Mouse (Mus musculus) midbrain, embryonic 15.5 days (tissue): ENCODE measurements around the gene Asna1. TPM values are rescaled to one million over a fixed set of nuclear protein-coding genes. Genes with fewer than 3 reads are reported as not detected.
A peak's percentile ranks its signal among the peaks of the same experiment; 100 is the strongest.

Source experiments
- ATAC-seq: fragments of 200-750 bp; cut with Nextera tagmentation; replicated peaks from 2 replicates; pipeline ENCODE4 v1.8.0; 2017; ENCODE audit warnings: moderate TSS enrichment
- H3K27ac ChIP-seq: fragments of 300-500 bp; sonication (generic); 2 replicates; pipeline ENCODE4 v1.5.1; 2015; ENCODE audit warnings: mild to moderate bottlenecking, inconsistent platforms
- H3K27me3 ChIP-seq: fragments of 300-500 bp; sonication (generic); replicated peaks from 2 replicates; pipeline ENCODE4 v1.6.1; 2015; ENCODE audit warnings: inconsistent platforms
- H3K36me3 ChIP-seq: fragments of 300-500 bp; sonication (generic); replicated peaks from 2 replicates; pipeline ENCODE4 v1.6.1; 2015; ENCODE audit warnings: inconsistent platforms
- H3K4me1 ChIP-seq: fragments of 300-500 bp; sonication (generic); 2 replicates; pipeline ENCODE4 v1.6.1; 2015; ENCODE audit warnings: inconsistent platforms
- H3K4me2 ChIP-seq: fragments of 300-500 bp; sonication (generic); 2 replicates; pipeline ENCODE4 v1.6.1; 2015; ENCODE audit warnings: inconsistent platforms, mild to moderate bottlenecking, moderate library complexity
- H3K4me3 ChIP-seq: fragments of 300-500 bp; sonication (generic); 2 replicates; pipeline ENCODE4 v1.5.1; 2015; ENCODE audit warnings: mild to moderate bottlenecking, inconsistent platforms
- H3K9ac ChIP-seq: fragments of 300-500 bp; sonication (generic); 2 replicates; pipeline ENCODE4 v1.6.1; 2015; ENCODE audit warnings: mild to moderate bottlenecking, inconsistent platforms
- H3K9me3 ChIP-seq: fragments of 300-500 bp; sonication (generic); 2 replicates; pipeline ENCODE4 v1.6.1; 2016; ENCODE audit warnings: inconsistent platforms
- WGBS: fragments of 180-500 bp; shearing (Covaris S2); methylation state at CpG from one replicate; pipeline ENCODE4 v1.1.7; 2015; ENCODE audit warnings: mixed read lengths; 5-methylcytosine and 5-hydroxymethylcytosine counted together
- polyA plus RNA-seq: library from polyadenylated mRNA; unstranded; fragments of >200 nt; fragmentation: Nextera tagmentation; extraction: Ambion mirVana; gene quantifications from 2 replicates; pipeline ENCODE4 v1.2.1, GENCODE M21; 2015

Gene Asna1
- polyA plus RNA-seq, 1 experiment from 2014 or later = 146 TPM

DNA sequence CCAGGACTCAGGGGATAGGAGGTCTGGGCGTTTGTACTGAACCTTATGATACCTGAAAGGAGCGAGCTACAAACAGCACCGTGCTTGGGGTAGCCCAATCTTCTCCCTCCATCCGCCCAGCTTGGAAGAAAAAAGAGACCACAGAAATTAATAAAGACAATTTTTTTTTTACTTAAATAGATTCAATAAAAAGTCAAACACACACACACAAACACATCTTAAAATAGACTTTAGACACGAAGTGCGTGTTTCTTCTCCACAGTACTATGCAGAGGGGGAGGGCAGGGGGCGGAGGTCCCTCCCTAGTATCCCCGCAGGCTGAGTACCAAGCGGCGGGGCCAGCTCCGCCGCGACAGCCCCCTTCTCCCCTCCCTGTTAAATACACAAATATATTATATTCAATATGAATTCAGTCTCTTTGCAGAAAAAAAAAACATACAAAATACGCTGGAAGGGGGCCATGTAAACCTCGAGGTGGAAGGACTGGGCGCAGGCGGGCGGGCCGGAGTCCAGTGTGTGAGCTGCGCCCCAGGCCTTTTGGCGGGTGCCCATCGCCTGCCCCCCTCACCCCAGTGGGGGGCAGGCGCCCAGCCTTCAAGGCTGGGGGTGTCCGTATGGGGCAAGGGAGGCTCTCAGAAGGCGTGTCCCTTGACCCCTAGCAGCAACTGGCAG, 48.2 kb downstream of the Asna1 start:
- no peak for ATAC-seq
- H3K9ac ChIP-seq = peak overlapping the region; percentile 63
- H3K36me3 ChIP-seq = peaks cover 17% of the 10 kb centered on the region
- H3K27me3 ChIP-seq = peaks cover 13% of the 10 kb centered on the region
- peak overlapping the region; percentile 55 for H3K4me3 ChIP-seq
- peaks cover 67% of the 10 kb centered on the region for H3K4me1 ChIP-seq
- no peak overlapping the region for H3K27ac ChIP-seq
- H3K4me2 ChIP-seq = peak overlapping the region; percentile 100
- no peaks in the 10 kb centered on the region for H3K9me3 ChIP-seq
- 3% methylated on average over 25 of the region's 25 CpGs for WGBS

DNA sequence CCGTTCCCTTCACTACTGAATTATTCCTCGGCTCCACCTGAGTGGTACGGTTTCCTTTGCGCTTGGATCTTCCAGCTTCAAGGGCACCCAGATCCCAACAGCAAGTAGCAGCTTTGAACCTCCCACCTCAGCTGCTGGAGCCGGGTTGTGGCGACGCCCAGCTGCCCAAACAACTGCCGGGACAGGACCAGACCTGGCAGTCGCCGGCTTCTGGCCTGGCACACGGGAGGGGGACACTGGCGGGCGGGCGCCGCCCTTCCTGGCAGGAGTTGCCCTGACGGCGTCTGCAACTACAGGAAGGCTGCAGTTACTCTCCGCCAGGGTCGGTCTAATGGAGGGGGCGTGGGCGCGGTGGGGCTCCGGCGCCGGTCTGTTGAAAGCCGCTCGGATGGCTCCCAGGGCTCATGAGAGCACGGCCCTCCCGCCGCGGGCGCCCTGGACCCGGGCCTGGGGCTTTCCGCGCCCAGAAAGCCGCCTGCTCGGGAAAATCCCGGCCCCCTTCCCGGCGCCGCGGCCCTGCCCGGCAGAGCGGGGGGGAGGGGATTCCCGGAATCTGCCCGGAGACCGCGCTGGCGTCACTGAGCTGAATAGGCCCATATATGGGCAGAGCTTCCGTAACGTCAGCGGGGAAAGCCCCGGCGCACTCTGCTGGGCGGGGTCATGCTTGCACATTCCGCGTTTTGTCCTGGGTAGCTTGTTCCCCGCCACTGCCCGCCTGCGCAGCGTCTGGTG, 48.9 kb downstream of the Asna1 start:
- peak; percentile 75 for ATAC-seq
- Histone ChIP-seq H3K27ac (peak overlapping the region; percentile 22), H3K36me3 (peaks cover 22% of the 10 kb centered on the region), H3K4me3 (peak overlapping the region; percentile 55), H3K27me3 (peaks cover 13% of the 10 kb centered on the region), H3K4me2 (peak overlapping the region; percentile 100), H3K9me3 (no peaks in the 10 kb centered on the region), H3K4me1 (peaks cover 73% of the 10 kb centered on the region), H3K9ac (peak overlapping the region; percentile 35; the same call in 1 of the 2 replicates)
- 1% methylated on average over 61 of the region's 61 CpGs for WGBS

DNA sequence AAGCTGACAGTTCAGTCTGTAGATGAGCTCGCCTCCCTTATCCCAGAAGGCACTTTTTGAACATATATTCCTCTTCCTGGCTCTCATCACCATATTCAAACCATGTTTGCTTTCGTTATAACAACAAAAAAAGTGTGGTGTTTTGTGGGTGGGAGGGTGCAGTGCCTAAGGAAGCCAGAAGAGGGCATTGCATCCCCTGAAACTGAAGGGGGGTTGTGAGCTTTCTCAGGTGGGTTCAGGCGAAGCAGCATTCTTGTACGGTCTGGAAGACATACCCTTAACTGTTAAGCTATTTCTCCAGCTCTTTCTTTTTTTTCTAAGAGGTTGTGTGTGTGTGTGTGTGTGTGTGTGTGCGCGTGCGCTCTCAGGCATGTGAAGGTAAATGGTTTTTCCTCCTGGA, 49.6 kb downstream of the Asna1 start:
- H3K9ac ChIP-seq = no peak overlapping the region
- ATAC-seq = no peak
- H3K27ac ChIP-seq = no peak overlapping the region
- H3K4me3 ChIP-seq = no peak overlapping the region
- H3K27me3 ChIP-seq = peaks cover 13% of the 10 kb centered on the region
- WGBS = 31% methylated on average over 7 of the region's 7 CpGs
- H3K9me3 ChIP-seq = no peaks in the 10 kb centered on the region
- H3K4me1 ChIP-seq = peaks cover 74% of the 10 kb centered on the region
- peaks cover 22% of the 10 kb centered on the region for H3K36me3 ChIP-seq
- H3K4me2 ChIP-seq = no peak overlapping the region

DNA sequence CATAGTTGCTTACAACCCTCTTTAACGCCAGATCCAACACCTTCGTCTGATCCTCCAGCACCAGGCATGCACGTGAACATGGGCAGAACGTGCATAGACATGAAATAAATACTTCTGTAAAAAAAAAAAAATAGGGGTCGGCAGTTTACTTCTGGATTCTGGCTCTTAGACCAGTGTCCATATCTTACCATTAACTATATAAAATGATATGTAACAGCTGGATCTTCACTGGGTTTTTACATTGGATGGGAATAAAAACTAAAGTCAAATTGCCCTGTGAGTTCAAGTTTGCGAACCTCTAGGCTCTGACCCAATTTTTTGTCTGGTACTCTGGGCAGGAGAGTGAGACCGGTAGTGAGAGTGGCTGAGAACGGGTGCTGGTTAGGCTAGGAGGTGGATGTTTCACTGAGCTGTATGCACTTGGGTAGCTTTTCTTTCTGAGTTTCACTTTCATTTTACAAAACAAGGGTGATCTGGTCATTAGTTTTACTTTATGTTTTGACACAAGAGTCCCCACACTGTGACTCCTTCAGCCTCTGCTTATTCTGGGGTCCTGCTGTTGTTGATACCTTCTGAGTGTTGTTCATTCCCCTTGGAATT, 50.4 kb downstream of the Asna1 start:
- Histone ChIP-seq H3K4me3 (no peak overlapping the region), H3K9ac (no peak overlapping the region), H3K4me2 (no peak overlapping the region), H3K4me1 (peaks cover 68% of the 10 kb centered on the region), H3K27me3 (peaks cover 13% of the 10 kb centered on the region), H3K36me3 (peaks cover 22% of the 10 kb centered on the region), H3K9me3 (no peaks in the 10 kb centered on the region), H3K27ac (no peak overlapping the region)
- 86% methylated on average over 8 of the region's 8 CpGs for WGBS
- no peak for ATAC-seq

DNA sequence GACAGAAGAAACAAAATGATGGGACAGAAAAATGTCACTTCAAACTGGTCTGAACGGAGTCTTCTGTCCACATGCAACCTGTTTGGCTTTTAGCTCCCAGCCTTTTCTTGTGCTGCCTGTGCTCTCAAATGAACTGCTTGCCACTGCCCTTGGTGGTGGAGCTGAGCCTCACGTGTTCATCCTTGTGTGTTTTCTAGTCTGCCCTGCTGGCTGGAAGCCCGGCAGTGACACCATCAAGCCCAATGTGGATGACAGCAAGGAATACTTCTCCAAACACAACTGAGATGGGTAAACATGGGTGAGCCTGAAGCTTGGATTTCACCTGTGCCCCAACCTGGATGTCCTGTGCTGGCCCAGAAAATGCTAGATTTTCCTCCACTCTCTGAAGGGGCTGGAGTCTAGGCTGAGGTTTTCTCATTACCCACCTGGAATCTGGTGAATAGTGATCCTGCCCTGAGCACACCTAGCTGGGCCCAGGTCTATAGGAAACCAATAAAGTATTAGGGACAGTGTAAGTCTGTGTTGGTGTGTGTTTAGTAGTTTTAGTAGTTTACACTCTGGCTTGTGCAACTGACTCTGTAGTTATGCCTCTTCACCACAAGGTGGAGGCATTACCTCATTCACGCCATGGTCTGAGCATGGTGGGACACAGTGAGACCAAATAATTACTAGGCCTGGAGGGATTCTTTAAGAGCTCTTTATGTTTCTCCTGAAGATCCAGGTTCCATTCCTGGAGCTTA, 51.1 kb downstream of the Asna1 start:
- Histone ChIP-seq H3K27me3 (peaks cover 13% of the 10 kb centered on the region), H3K4me2 (no peak overlapping the region), H3K27ac (no peak overlapping the region), H3K36me3 (peaks cover 22% of the 10 kb centered on the region), H3K4me1 (peaks cover 61% of the 10 kb centered on the region), H3K9me3 (no peaks in the 10 kb centered on the region), H3K9ac (no peak overlapping the region), H3K4me3 (no peak overlapping the region)
- WGBS = 62% methylated on average over 4 of the region's 4 CpGs
- no peak for ATAC-seq

DNA sequence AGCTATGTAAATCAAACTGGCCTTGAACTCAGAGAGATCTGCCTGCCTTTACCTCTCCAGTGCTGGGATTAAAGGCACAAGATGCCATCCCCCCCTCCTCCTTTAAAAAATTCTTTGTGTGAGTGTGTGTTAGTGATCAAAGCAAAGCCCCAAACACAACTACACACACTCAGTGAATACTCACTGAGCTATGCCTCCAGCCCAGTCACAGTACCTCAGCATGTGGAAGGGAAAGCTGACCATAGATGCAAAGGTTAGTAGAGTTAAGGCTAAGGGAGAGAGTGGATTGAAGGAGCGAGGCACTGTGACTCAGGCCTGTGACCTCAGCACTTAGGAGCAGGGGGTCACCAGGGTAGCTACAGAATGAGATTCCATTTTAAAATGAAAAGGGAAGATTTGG, 52.0 kb downstream of the Asna1 start:
- H3K27me3 ChIP-seq = peaks cover 12% of the 10 kb centered on the region
- H3K4me2 ChIP-seq = no peak overlapping the region
- WGBS = 85% methylated on average over 1 of the region's 1 CpGs
- no peak for ATAC-seq
- H3K27ac ChIP-seq = no peak overlapping the region
- H3K9me3 ChIP-seq = no peaks in the 10 kb centered on the region
- H3K4me1 ChIP-seq = peaks cover 61% of the 10 kb centered on the region
- H3K36me3 ChIP-seq = peaks cover 22% of the 10 kb centered on the region
- H3K4me3 ChIP-seq = no peak overlapping the region
- no peak overlapping the region for H3K9ac ChIP-seq

DNA sequence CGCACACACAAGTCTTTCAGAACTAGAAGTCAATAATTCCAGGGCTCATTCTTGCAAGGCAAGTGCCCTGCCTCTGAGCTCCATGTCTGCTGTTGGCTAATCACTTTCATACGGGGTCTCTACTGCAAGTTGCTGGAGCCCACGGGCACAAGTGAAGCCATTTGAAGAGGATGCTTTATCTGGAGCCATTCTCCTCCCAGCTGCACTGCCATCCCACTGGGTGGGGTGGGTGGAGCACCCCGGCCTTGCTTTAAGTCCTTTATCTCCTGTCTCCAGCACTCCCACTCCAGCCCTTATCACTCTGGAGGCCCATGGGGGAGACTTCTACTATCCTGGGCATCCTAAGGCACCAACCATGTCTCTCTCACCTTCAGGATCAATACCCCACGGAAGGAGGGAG, 54.2 kb downstream of the Asna1 start:
- H3K4me2 ChIP-seq = peak overlapping the region; percentile 94
- H3K4me3 ChIP-seq = peak overlapping the region; percentile 71
- peak overlapping the region; percentile 84 for H3K9ac ChIP-seq
- no peaks in the 10 kb centered on the region for H3K27me3 ChIP-seq
- no peak for ATAC-seq
- H3K36me3 ChIP-seq = peaks cover 22% of the 10 kb centered on the region
- H3K4me1 ChIP-seq = peaks cover 54% of the 10 kb centered on the region
- H3K27ac ChIP-seq = peak overlapping the region; percentile 78
- no peaks in the 10 kb centered on the region for H3K9me3 ChIP-seq
- WGBS = 53% methylated on average over 5 of the region's 5 CpGs

DNA sequence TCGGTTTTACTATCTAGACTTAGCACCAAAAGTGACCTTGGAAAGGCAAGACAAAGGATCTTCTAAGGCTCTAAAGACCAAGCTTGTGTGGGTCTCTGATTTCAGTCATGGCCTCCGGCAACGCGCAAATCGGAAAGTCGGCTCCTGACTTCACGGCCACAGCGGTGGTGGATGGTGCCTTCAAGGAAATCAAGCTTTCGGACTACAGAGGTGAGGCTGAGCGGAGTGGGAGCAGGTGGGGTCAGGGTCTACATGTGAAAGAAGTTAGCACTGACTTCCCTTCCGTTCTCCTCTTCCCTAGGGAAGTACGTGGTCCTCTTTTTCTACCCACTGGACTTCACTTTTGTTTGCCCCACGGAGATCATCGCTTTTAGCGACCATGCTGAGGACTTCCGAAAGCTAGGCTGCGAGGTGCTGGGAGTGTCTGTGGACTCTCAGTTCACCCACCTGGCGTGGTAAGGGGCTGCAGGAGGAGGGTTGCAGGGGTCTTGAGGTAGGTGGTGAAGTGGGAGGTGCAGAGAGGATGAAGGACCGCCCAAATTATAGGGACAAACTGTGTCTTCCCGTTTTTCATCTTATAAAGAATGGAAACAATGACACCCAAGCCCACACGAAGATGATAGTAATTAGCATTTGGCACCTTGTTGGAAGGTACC, 54.8 kb downstream of the Asna1 start:
- Histone ChIP-seq H3K9ac (peak overlapping the region; percentile 84), H3K4me1 (peaks cover 52% of the 10 kb centered on the region), H3K4me3 (peak overlapping the region; percentile 71), H3K27me3 (no peaks in the 10 kb centered on the region), H3K4me2 (peak overlapping the region; percentile 94), H3K36me3 (peaks cover 22% of the 10 kb centered on the region), H3K9me3 (no peaks in the 10 kb centered on the region), H3K27ac (peak overlapping the region; percentile 78)
- WGBS = 6% methylated on average over 21 of the region's 21 CpGs
- ATAC-seq = no peak

DNA sequence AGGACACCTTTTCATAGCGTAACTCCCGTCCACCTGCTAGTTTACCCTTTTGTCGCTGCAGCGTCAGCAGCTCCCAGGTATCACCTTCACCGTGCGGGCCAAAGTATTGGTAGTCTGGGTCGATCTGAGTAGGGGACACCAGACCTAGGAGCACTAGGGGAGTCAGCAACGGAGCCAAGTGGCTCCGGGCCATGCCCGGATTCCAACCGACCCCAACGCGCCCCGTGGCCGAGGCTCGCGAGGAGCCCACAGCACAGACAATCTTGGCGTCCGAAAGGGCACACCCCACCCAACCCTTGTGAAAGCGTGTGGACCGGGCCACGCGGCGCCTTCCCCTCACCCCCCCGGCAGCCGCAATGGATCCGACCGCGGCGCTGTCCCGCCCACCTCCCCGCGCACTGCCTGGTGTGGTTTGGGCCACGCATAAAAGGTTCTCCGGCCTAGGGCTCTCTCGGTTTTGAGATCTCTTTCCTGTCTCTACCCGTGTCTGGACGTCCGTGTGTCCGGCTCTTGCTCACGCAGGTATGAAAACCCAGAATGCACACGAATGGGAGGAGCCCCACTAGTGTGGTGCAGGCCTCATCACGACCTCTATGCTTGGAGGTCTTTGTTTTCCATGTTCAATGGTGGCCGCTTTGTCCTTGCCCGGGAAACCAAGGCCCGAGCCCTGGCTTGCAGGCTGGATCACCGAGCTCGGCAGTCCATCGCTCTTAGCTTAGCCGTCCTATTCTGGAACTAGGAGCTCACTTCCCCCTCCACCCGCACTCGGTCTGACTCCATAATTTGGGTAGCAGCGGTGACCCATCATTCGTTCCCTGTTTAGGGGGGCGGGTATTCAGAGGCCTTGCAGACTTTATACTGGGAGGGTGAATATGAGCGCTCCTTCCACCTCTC, 55.6 kb downstream of the Asna1 start, which contains the start of the genes Gm49661, Prdx2 and Rnaseh2a:
TSS of gene Gm49661 (minus strand) at position 193 of the 894 bp plus-strand sequence.
TSS of gene Prdx2 (plus strand) at position 347 of the 894 bp plus-strand sequence.
TSS of gene Rnaseh2a (minus strand) at position 527 of the 894 bp plus-strand sequence.
- under 1% methylated on average over 56 of the region's 56 CpGs for WGBS
- Histone ChIP-seq H3K36me3 (peaks cover 22% of the 10 kb centered on the region), H3K9me3 (no peaks in the 10 kb centered on the region), H3K27ac (peak within 1 kb of the TSS; percentile 78), H3K4me1 (peaks cover 51% of the 10 kb centered on the region), H3K27me3 (no peaks in the 10 kb centered on the region), H3K9ac (peak within 1 kb of the TSS; percentile 84), H3K4me3 (peak within 1 kb of the TSS; percentile 71), H3K4me2 (peak within 1 kb of the TSS; percentile 94)
- peak; percentile 78 for ATAC-seq

DNA sequence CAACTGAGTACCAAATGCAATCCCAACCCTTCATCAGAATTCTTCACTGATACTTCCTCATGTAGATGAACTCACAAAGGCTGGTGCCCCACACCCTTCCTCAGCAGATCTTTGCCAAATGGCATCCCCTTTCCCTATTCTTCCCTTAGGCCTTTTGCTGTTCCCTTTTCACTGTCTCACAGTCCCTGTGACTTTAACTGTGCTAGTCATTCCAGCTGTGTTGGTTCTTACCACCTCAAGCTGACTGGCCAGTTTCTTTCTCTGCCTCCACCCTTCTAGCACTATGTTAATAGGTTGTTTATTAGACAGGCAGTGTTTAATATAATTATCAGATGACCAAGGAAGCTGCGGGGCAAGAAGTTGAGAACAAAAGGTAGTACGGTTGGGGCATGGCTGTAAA, 56.4 kb downstream of the Asna1 start:
- Histone ChIP-seq H3K4me1 (peaks cover 51% of the 10 kb centered on the region), H3K27ac (peak overlapping the region; percentile 78; the same call in 1 of the 2 replicates)

More for the DNA sequence above, 56.4 kb downstream of the Asna1 start:
- no peaks in the 10 kb centered on the region for H3K9me3 ChIP-seq
- H3K4me2 ChIP-seq = peak overlapping the region; percentile 94
- H3K9ac ChIP-seq = peak overlapping the region; percentile 84; the same call in 1 of the 2 replicates
- WGBS = 20% methylated on average over 2 of the region's 2 CpGs
- H3K36me3 ChIP-seq = peaks cover 19% of the 10 kb centered on the region
- H3K27me3 ChIP-seq = no peaks in the 10 kb centered on the region
- peak overlapping the region; percentile 71 for H3K4me3 ChIP-seq
- no peak for ATAC-seq
